Mouse (Mus musculus): ENCODE results near the gene Slc5a4a.

Gene Slc5a4a

GRCm38 (mm10) chr10:76147278-76147677 lies at the start of gene Slc5a4a:
Gene Slc5a4a (plus strand): TSS chr10:76147451.
- DNase-seq, result no peak

DNA sequence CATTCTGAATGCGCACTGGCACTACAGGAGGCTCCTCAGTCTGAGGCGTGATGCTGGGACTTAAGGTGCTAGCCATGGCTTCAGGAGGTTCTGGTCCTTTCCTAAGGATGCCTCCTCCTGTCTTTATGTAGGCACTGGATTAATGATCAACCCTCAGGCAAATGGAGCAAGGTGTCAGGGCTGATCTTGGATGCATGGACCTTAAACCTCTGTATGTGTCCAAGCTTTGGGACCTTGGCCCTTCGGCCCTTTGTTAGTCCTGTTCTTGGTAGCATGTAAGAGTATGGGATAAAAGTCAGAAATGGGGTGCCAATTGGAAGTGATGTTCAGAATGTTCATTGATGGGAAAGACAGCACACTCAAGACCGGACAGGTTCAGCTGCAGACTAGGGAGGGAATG lies 36.4 kb upstream of the Slc5a4a start, which contains the start of gene Slc5a4b:
Slc5a4b (minus strand) TSS at position 101 of the 400 bp plus-strand sequence.
- DNase-seq, result no peak

DNA sequence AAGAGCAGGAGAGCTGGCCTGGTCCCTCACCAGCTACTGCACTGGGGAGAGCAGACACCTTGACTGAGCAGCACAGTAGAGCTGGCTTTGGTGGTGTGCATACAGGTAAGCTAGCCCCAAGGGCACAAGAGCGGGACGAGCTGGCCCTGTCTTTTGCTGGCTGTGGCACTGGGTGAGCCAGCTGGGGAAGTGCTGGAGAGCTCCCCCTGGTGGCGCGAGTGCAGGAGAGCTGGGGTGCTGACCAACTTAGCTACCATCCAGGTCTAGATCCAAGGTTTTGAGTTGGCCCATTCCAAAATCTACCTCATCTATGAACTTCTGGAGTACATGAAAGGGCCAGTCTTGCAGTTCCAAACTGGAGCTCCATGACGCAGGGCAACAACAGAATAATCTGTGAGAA lies 29.3 kb upstream of the Slc5a4a start:
- DNase-seq, result peak; percentile 31 to 63

GRCm38 (mm10) chr10:76118741-76119140 lies 28.5 kb upstream of the Slc5a4a start:
- peak in 1 of 2 experiments; percentile 22 for DNase-seq

DNA sequence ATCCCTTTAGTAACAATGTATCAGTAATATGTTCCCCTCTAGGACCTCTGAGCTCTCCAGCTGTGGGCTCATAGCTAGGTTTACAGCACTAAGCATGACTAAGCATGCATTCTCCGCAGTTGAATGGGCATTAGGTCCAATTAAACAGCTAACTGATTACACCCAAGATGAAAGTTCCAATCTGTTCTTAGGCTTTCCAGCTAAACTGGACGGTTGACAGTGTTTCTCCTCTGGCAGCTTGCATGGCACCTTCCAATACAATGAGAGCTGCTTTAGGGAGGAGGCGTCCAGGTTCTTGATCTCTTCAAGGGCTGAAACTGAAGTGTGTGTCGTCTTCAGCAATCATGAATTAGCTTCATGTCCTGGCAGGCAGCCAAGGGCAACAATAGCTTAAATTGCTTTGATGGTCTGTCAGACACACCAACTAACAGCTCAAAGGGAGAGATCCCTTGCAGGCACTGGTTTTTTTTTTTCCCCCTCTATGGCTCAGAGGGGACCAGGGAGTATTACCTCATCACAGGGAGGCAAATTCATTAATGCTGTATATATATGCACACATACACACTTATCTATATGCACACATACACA lies 27.0 kb upstream of the Slc5a4a start:
- DNase-seq, result no peak

GRCm38 (mm10) chr10:76121495-76121894 lies 25.8 kb upstream of the Slc5a4a start:
- DNase-seq, result no peak

DNA sequence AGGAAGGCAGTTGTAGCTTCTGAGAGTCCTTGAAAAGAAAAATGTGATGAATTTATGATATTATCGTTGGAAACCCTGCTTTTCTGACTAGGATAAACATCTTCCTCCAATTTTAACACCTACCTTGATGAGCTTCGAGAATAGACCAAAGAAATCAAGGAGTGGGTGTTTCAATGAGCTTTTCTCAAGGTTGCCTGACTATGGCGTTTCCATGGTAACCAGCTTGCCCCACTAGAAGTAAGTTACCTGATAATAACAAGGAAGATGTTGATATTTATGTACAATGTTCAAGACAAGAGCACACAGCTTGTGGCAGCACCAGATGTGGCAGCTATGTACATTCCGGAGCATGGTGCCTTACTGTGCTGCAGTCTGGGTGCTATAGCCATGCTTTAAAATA lies 14.7 kb upstream of the Slc5a4a start:
- no peak for DNase-seq

DNA sequence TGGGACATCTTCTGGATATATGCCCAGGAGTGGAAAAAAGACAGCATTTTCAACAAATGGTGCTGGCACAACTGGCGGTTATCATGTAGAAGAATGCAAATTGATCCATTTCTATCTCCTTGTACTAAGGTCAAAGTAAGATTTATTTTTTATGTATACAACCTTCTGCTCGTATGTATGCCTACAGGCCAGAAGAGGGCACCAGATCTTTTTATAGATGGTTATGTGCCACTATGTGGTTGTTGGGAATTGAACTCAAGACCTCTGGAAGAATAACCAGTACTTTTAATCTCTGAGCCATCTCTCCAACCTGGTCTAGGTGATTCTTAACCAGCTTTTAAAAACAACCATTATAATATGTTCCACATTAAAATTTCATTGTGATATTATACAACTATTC lies 10.9 kb upstream of the Slc5a4a start:
- DNase-seq, result no peak

DNA sequence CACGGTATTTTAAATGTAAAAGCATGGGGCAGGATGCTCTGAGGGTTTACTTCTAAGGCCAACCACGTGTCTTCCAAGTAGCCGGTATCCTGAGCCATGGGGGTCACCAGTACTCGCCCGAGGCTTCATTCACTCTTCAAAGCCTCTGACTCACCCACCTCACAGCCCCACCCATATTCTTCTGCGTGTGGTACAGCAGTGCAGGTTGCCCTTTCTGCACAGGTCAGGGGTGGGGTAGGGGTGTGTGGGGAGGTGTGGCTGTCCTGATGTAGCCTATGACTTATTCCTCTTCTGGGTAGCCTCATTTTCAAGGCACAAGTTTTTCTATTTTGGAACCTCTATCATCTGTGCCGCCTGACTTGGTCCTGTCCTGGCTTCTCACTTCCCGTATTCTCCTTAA lies 405 bp upstream of the Slc5a4a start:
- DNase-seq, result no peak

GRCm38 (mm10) chr10:76155911-76156310 lies 8.7 kb downstream of the Slc5a4a start:
- DNase-seq, result no peak

DNA sequence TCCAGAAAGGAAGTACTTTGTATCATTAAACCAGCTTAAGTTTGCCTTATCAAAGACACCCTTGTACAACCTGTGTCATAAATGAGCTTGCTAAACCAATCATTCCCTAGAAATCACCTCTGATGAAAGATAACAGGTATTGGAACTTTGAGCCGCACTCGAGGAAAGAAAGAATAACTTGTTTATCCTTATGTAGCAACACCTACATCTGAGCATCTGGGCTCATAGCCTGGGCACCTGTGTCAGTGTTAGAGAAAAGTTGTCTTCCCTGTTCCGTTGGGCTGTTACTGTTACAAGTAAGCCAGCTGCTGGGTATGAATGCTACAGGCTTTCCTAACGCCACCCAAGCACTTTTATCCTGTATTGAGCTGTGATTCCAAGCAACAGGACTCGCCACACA lies 10.3 kb downstream of the Slc5a4a start:
- DNase-seq, result no peak

- no peak for DNase-seq
Observed at GRCm38 (mm10) chr10:76158009-76158408, 10.8 kb downstream of the Slc5a4a start.

GRCm38 (mm10) chr10:76174899-76175298 lies 27.6 kb downstream of the Slc5a4a start:
- no peak for DNase-seq

GRCm38 (mm10) chr10:76185216-76185615 lies 38.0 kb downstream of the Slc5a4a start:
- no peak for DNase-seq

GRCm38 (mm10) chr10:76188010-76188409 lies 40.8 kb downstream of the Slc5a4a start:
- no peak for DNase-seq

DNA sequence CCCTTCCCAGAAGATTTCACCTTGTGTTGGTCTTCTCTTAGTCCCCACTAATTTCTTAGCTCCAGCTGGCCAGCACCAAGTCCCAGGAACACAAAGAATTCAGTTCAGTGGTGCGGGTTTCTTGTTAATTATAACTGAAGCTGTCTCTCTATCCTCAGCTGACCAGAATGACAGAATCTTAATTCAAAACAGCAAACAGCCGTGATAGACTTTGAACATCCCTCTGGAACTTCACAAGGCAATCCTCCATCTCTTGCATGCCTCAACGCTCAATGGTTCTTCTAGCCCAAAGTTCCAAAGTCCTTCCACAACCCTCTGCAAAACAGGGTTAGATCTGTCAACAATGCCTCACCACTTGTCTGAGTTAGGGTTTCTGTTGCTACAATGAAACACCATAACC lies 54.2 kb downstream of the Slc5a4a start:
- peak; percentile 43 to 79 for DNase-seq

DNA sequence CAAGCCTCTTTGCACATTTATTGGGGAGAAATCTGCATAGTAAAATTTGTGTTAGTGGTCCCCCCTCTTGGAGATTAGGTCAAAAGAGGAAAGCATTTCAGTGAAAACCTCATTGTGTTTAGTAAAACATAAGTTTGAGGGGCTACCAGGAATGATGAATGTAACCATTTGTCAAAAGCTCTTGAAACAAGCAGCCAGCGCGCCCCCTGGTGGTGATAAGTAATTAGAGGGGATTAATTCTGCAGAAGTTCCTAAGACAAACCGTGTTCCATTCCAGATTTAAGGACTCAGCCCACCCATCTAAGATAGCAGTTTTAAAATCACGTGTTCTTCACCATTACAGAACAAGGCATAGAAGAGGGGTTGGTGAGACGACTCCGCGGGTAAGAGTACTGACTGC lies 54.7 kb downstream of the Slc5a4a start:
- DNase-seq, result peak; percentile 49 to 81

- DNase-seq, result peak; percentile 19 to 51
Observed at GRCm38 (mm10) chr10:76203798-76204283, 56.6 kb downstream of the Slc5a4a start.

- no peak for DNase-seq
Observed at GRCm38 (mm10) chr10:76207262-76207796, 60.1 kb downstream of the Slc5a4a start.

DNA sequence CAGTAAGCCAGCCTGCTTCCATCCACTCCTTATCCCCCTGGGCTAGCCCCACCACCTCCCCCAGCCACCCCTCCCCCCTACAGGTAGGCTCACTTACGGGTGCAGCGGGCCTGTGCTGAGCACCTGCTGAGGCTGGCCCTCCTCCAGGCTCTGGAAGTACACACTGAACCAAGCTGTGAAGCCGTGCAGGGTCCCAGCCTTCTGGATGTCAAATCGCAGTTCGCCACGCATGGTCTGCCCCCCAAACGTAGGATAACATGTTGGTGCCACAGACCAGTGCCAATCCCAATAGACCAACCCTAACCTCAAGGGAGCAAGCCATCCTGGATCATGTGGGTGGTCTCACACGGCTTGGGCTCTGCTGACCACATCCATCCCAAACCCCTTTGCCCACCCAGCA lies 62.0 kb downstream of the Slc5a4a start:
- no peak for DNase-seq

DNA sequence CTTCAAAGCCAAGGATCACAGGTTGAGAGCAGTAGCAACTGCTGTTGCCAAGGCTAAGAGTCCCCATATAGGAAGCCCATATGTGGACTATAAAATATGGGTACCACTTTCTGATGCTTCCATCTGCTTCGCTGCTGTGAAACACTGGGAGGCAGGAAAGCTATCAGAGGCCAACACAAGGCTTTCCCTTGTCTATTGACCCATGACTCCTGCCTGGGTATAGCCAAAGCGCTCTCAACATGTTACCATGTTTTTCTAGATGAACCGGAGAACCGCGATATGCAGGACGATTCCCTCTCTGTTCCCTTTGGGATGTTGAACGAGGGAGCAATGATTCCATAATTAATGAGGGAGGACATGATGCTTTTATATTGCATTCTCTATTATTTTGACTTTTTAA lies 63.6 kb downstream of the Slc5a4a start:
- no peak for DNase-seq

- no peak for DNase-seq
Observed at GRCm38 (mm10) chr10:76212121-76212520, 64.9 kb downstream of the Slc5a4a start.

DNA sequence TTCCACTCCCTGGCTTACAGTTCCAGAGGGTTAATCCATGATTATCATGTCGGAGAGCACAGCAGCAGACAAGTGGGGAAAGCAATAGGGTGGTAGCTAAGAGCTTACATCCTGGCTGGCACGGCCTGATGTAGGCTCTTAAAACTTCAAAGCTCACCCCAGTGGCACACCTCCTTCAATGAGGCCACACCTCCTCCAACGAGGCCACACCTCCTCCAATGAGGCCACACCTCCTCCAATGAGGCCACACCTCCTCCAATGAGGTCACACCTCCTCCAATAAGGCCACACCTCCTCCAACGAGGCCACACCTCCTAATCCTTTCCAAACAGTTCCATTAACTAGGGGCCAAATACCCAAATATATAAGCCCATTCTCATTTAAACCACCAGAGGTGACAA lies 66.9 kb downstream of the Slc5a4a start:
- no peak for DNase-seq

DNA sequence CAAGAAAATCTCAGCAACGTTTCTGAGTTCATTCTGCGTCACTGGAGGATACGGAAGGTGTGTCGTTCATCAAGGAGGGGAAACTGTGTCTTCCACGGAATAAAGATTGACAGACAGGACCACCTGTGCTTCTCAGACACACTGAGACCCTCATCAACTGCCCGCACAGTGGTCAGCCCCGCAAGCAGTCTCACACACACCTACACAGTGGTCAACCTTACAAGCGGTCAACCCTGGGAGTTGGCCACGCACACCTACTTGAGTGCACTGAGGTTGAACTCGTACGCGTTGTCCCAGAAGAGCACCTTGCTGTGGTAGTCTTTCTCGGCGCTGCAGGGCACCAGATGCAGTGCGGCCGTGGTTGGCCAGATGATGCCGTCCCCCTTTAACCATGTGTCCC lies 69.8 kb downstream of the Slc5a4a start:
- DNase-seq, result no peak

- DNase-seq, result no peak
Observed at GRCm38 (mm10) chr10:76218240-76218639, 71.0 kb downstream of the Slc5a4a start.
